Mouse (Mus musculus) gastrocnemius, adult 2 months (tissue): Measurements from ENCODE around the gene Slc25a51. TPM values are rescaled to one million over a fixed set of nuclear protein-coding genes. Genes with fewer than 3 reads are reported as not detected.
A peak's percentile ranks its signal among the peaks of the same experiment; 100 is the strongest.

ENCODE experiments used
- DNase-seq: peaks from one replicate; pipeline ENCODE4 v3.0.0; 2022
- H3K27ac ChIP-seq: fragments of 200-600 bp; 2 replicates; pipeline ENCODE4 v1.8.1; 2022; ENCODE audit warnings: mild to moderate bottlenecking
- H3K4me3 ChIP-seq: fragments of 200-600 bp; 2 replicates; pipeline ENCODE4 v1.8.1; 2022; ENCODE audit warnings: mild to moderate bottlenecking, moderate library complexity
- CTCF ChIP-seq: fragments of 200-600 bp; IDR thresholded peaks from 2 replicates; pipeline ENCODE4 v1.8.1; 2022; ENCODE audit warnings: antibody characterized with exemption, mild to moderate bottlenecking, moderate library complexity
- intact Hi-C: fragments of 180-260 bp; cut with DNase I; formaldehyde crosslinking; loops from one replicate; pipeline ENCODE4 v1.15.1; 2025
- total RNA-seq, 2 experiments: library from RNA; stranded (reverse); gene quantifications; 2 replicates each; pipeline ENCODE4 v1.2.3; 2021

Slc25a51 gene
- total RNA-seq, 2 experiments from 2014 or later = 90.1 to 99.7 TPM

- TF ChIP-seq CTCF = no peak
- Histone ChIP-seq H3K27ac (no peak overlapping the region), H3K4me3 (no peak overlapping the region)
- intact Hi-C loops = no loop called here
- DNase-seq = no peak
Measured at GRCm38 (mm10) chr4:45439281-45439680, 30.7 kb upstream of the Slc25a51 start.

GRCm38 (mm10) chr4:45437010-45437409 is 28.4 kb upstream of the Slc25a51 start:
- intact Hi-C loops = no loop called here
- no peak for DNase-seq
- Histone ChIP-seq H3K4me3 (no peak overlapping the region), H3K27ac (no peak overlapping the region)
- no peak for TF ChIP-seq CTCF

GRCm38 (mm10) chr4:45436383-45436913 is 27.9 kb upstream of the Slc25a51 start:
- no peak for TF ChIP-seq CTCF
- intact Hi-C loops = no loop called here
- H3K27ac ChIP-seq = peak overlapping the region; percentile 24; the same call in 1 of the 2 replicates

GRCm38 (mm10) chr4:45435899-45436298 is 27.3 kb upstream of the Slc25a51 start:
- intact Hi-C loops = no loop called here
- Histone ChIP-seq H3K27ac (no peak overlapping the region), H3K4me3 (peak overlapping the region; percentile 17; the same call in 1 of the 2 replicates)
- TF ChIP-seq CTCF = peak; percentile 45
- DNase-seq = peak; percentile 46

More at GRCm38 (mm10) chr4:45436383-45436913, 27.9 kb upstream of the Slc25a51 start:
- peak overlapping the region; percentile 17; the same call in 1 of the 2 replicates for H3K4me3 ChIP-seq
- no peak for DNase-seq

GRCm38 (mm10) chr4:45434681-45435080 is 26.1 kb upstream of the Slc25a51 start:
- DNase-seq = no peak
- no peak for TF ChIP-seq CTCF
- no peak overlapping the region for H3K27ac ChIP-seq
- intact Hi-C loops = no loop called here
- H3K4me3 ChIP-seq = no peak overlapping the region

- intact Hi-C loops = no loop called here
- H3K4me3 ChIP-seq = no peak overlapping the region
- no peak overlapping the region for H3K27ac ChIP-seq
- DNase-seq = no peak
- TF ChIP-seq CTCF = no peak
Measured at GRCm38 (mm10) chr4:45434071-45434470, 25.5 kb upstream of the Slc25a51 start.

- no peak for DNase-seq
- H3K27ac ChIP-seq = no peak overlapping the region
- H3K4me3 ChIP-seq = no peak overlapping the region
- intact Hi-C loops = no loop called here
- TF ChIP-seq CTCF = no peak
Measured at GRCm38 (mm10) chr4:45431806-45432205, 23.2 kb upstream of the Slc25a51 start.

GRCm38 (mm10) chr4:45431316-45431715 is 22.8 kb upstream of the Slc25a51 start:
- intact Hi-C loops = no loop called here
- TF ChIP-seq CTCF = no peak
- DNase-seq = no peak
- Histone ChIP-seq H3K4me3 (no peak overlapping the region), H3K27ac (no peak overlapping the region)

- intact Hi-C loops = no loop called here
- Histone ChIP-seq H3K4me3 (no peak overlapping the region), H3K27ac (no peak overlapping the region)
- DNase-seq = no peak
- no peak for TF ChIP-seq CTCF
Measured at GRCm38 (mm10) chr4:45429451-45429850, 20.9 kb upstream of the Slc25a51 start.

GRCm38 (mm10) chr4:45426724-45427457 is 18.3 kb upstream of the Slc25a51 start:
- Histone ChIP-seq H3K27ac (no peak overlapping the region), H3K4me3 (no peak overlapping the region)
- intact Hi-C loops = no loop called here
- DNase-seq = no peak
- peak; percentile 15; the same call in 1 of the 2 replicates for TF ChIP-seq CTCF

GRCm38 (mm10) chr4:45423406-45423805 is 14.8 kb upstream of the Slc25a51 start:
- no peak for TF ChIP-seq CTCF
- intact Hi-C loops = no loop called here
- no peak overlapping the region for H3K27ac ChIP-seq
- no peak for DNase-seq
- H3K4me3 ChIP-seq = no peak overlapping the region

- intact Hi-C loops = no loop called here
- DNase-seq = no peak
- no peak for TF ChIP-seq CTCF
- Histone ChIP-seq H3K4me3 (no peak overlapping the region), H3K27ac (no peak overlapping the region)
Measured at GRCm38 (mm10) chr4:45422640-45423039, 14.1 kb upstream of the Slc25a51 start.

GRCm38 (mm10) chr4:45421519-45422260 is 13.1 kb upstream of the Slc25a51 start:
- H3K4me3 ChIP-seq = no peak overlapping the region
- no peak for DNase-seq
- peak overlapping the region; percentile 53 for H3K27ac ChIP-seq
- no peak for TF ChIP-seq CTCF
- intact Hi-C loops = no loop called here
